Mouse (Mus musculus): Measurements from ENCODE around the gene Wdr13. TPM values are rescaled to one million over a fixed set of nuclear protein-coding genes. Genes with fewer than 3 reads are reported as not detected.
"Not testable (repeated sequence)": the region's sequence is repeated elsewhere in the genome, so short reads cannot be mapped to it uniquely, and the experiment has no call there.

Wdr13 gene
- polyA plus RNA-seq, 1 experiment, result 131 TPM

DNA sequence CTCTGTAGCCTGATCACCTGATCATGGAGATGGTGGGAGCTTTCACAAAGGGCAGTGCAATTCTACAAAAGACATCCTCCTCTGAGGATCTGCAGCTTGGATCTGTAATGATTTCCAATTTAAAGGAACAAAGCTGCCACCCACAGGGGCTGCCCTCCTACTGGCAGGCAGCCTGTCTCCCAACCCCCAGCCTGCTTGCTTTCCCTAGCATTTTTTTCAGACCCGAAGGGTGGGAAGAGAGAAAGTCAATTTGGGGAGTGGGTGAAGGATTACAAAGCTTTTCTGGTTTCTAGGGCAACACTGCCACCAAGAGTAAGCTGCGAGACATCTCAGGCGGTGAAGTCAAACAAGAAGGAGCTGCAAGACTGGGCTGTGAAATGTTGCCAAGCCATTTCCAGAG is 31.7 kb downstream of the Wdr13 start:
- peak; percentile 7; the same call in 1 of the 2 replicates for TF ChIP-seq CTCF (IDR thresholded peaks at IDR 0.05; ENCODE audit: borderline replicate concordance, insufficient read depth, low read depth, low read length)
- no peak for TF ChIP-seq POLR2A (IDR thresholded peaks at IDR 0.05; ENCODE audit: borderline replicate concordance, insufficient read depth, low read length)
- Histone ChIP-seq H3K4me3 (replicated peaks; ENCODE audit: insufficient read depth, low read depth, low read length) (no peak overlapping the region), H3K27me3 (ENCODE audit: control insufficient read depth, insufficient read depth, low read length) (no peaks in the 10 kb centered on the region), H3K27ac (ENCODE audit: insufficient read depth, low read length) (no peak overlapping the region), H3K4me1 (ENCODE audit: control insufficient read depth, insufficient read depth, low read length) (no peaks in the 10 kb centered on the region)
- 24% methylated on average over 3 of the region's 3 CpGs for WGBS
- DNase-seq, result no peak

GRCm38 (mm10) chrX:8099435-8099834 is 33.3 kb downstream of the Wdr13 start:
- H3K4me3 ChIP-seq (replicated peaks; ENCODE audit: insufficient read depth, low read depth, low read length), result no peak overlapping the region
- no peak overlapping the region for H3K27ac ChIP-seq (ENCODE audit: insufficient read depth, low read length)
- no peaks in the 10 kb centered on the region for H3K4me1 ChIP-seq (ENCODE audit: control insufficient read depth, insufficient read depth, low read length)
- 59% methylated on average over 4 of the region's 4 CpGs for WGBS
- no peak for DNase-seq
- H3K27me3 ChIP-seq (ENCODE audit: control insufficient read depth, insufficient read depth, low read length), result no peaks in the 10 kb centered on the region; the same call in 1 of the 2 replicates
- TF ChIP-seq POLR2A (IDR thresholded peaks at IDR 0.05; ENCODE audit: borderline replicate concordance, insufficient read depth, low read length), result no peak
- TF ChIP-seq CTCF (IDR thresholded peaks at IDR 0.05; ENCODE audit: borderline replicate concordance, insufficient read depth, low read depth, low read length), result no peak

GRCm38 (mm10) chrX:8096787-8097242 is 35.9 kb downstream of the Wdr13 start:
- Histone ChIP-seq H3K27ac (ENCODE audit: insufficient read depth, low read length) (peak overlapping the region; percentile 81), H3K4me1 (ENCODE audit: control insufficient read depth, insufficient read depth, low read length) (no peaks in the 10 kb centered on the region), H3K4me3 (replicated peaks; ENCODE audit: insufficient read depth, low read depth, low read length) (peak overlapping the region; percentile 43), H3K27me3 (ENCODE audit: control insufficient read depth, insufficient read depth, low read length) (no peaks in the 10 kb centered on the region; the same call in 1 of the 2 replicates)
- DNase-seq, result peak; percentile 97 to 98
- WGBS, result 7% methylated on average over 19 of the region's 19 CpGs
- TF ChIP-seq POLR2A (IDR thresholded peaks at IDR 0.05; ENCODE audit: borderline replicate concordance, insufficient read depth, low read length) (peak; percentile 14; the same call in 1 of the 2 replicates), CTCF (IDR thresholded peaks at IDR 0.05; ENCODE audit: borderline replicate concordance, insufficient read depth, low read depth, low read length) (no peak)

DNA sequence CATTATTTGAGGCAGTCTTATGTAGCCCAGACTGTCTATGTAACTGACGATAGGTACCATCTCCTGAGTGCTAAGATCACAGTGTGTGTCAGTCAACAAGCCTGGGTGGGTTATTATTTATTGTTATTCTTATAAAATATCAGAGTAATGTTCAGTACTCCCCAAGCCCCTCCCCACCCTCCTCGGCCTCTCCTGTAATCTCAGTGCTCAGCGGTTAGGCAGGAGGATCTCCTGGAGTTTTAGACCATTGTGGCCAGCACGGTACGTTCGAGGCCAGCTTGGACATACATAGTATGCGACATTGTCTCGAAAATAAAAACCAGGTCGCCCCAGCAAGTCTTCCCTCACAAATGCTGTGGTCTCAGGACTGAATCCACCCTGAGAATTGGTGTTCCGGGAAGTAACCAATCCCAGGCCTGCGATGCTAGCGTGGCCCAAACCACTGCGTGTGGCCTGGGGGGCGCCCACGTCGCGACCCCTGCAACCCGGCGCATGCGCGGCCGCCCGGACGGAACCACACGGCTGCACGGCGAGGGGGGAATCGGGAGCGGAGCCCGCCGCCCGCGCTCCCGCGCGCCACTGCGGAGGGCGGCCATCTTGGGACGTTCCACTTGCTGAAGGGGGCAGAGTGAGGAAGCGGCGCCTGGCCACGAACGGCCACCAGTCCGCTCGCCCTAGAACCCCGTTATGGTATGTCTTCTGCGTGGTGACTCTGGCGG is 36.5 kb downstream of the Wdr13 start:
- DNase-seq, result peak; percentile 84 to 95
- H3K4me1 ChIP-seq (ENCODE audit: control insufficient read depth, insufficient read depth, low read length); H3K27me3 ChIP-seq (ENCODE audit: control insufficient read depth, insufficient read depth, low read length): not testable (repeated sequence)
- Histone ChIP-seq H3K27ac (ENCODE audit: insufficient read depth, low read length) (peak overlapping the region; percentile 81), H3K4me3 (replicated peaks; ENCODE audit: insufficient read depth, low read depth, low read length) (peak overlapping the region; percentile 64)
- 0% methylated on average over 3 of the region's 48 CpGs for WGBS

DNA sequence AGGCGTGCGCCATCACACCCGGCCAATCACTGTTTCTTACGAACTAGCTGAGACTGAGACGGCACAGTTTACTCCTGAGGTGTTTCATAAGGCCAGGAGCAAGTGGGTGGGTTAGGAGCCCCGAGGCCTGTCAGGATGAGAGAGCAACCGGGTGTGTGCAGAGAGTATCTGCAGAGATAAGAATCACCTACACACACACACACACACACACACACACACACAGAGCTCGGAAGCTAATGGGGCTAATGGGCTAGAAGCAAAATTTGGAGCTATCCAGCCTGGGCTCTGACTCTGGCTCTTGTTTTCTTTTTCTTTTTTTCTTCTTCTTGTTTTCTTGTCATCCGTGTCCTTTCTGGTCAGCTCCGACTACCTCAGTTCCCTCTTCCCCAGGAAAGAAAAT is 37.1 kb downstream of the Wdr13 start:
- no peak for TF ChIP-seq POLR2A (IDR thresholded peaks at IDR 0.05; ENCODE audit: borderline replicate concordance, insufficient read depth, low read length)
- no peak for TF ChIP-seq CTCF (IDR thresholded peaks at IDR 0.05; ENCODE audit: borderline replicate concordance, insufficient read depth, low read depth, low read length)
- peak overlapping the region; percentile 56; the same call in 1 of the 2 replicates for H3K27ac ChIP-seq (ENCODE audit: insufficient read depth, low read length)
- 65% methylated on average over 10 of the region's 10 CpGs for WGBS
- no peaks in the 10 kb centered on the region for H3K4me1 ChIP-seq (ENCODE audit: control insufficient read depth, insufficient read depth, low read length)
- peak; percentile 14 for DNase-seq
- no peak overlapping the region for H3K4me3 ChIP-seq (replicated peaks; ENCODE audit: insufficient read depth, low read depth, low read length)
- H3K27me3 ChIP-seq (ENCODE audit: control insufficient read depth, insufficient read depth, low read length), result no peaks in the 10 kb centered on the region; the same call in 1 of the 2 replicates

GRCm38 (mm10) chrX:8090954-8091347 is 41.7 kb downstream of the Wdr13 start:
- H3K27me3 ChIP-seq (ENCODE audit: control insufficient read depth, insufficient read depth, low read length); H3K4me3 ChIP-seq (replicated peaks; ENCODE audit: insufficient read depth, low read depth, low read length); H3K27ac ChIP-seq (ENCODE audit: insufficient read depth, low read length); H3K4me1 ChIP-seq (ENCODE audit: control insufficient read depth, insufficient read depth, low read length); DNase-seq: not testable (repeated sequence)
- 74% methylated on average over 5 of the region's 5 CpGs for WGBS

GRCm38 (mm10) chrX:8090346-8090953 is 42.2 kb downstream of the Wdr13 start, which contains the start of gene Was:
Gene Was, minus strand, starts transcription at chrX:8090498.
- H3K4me3 ChIP-seq (replicated peaks; ENCODE audit: insufficient read depth, low read depth, low read length), result no peak within 1 kb of the TSS
- no peak within 1 kb of the TSS for H3K27ac ChIP-seq (ENCODE audit: insufficient read depth, low read length)
- TF ChIP-seq CTCF (IDR thresholded peaks at IDR 0.05; ENCODE audit: borderline replicate concordance, insufficient read depth, low read depth, low read length) (no peak), POLR2A (IDR thresholded peaks at IDR 0.05; ENCODE audit: borderline replicate concordance, insufficient read depth, low read length) (no peak)
- 84% methylated on average over 14 of the region's 14 CpGs for WGBS
- no peak for DNase-seq
- H3K27me3 ChIP-seq (ENCODE audit: control insufficient read depth, insufficient read depth, low read length), result no peaks in the 10 kb centered on the region
- H3K4me1 ChIP-seq (ENCODE audit: control insufficient read depth, insufficient read depth, low read length), result no peaks in the 10 kb centered on the region

- Histone ChIP-seq H3K4me1 (ENCODE audit: control insufficient read depth, insufficient read depth, low read length) (no peaks in the 10 kb centered on the region), H3K27ac (ENCODE audit: insufficient read depth, low read length) (no peak overlapping the region), H3K27me3 (ENCODE audit: control insufficient read depth, insufficient read depth, low read length) (no peaks in the 10 kb centered on the region), H3K4me3 (replicated peaks; ENCODE audit: insufficient read depth, low read depth, low read length) (no peak overlapping the region)
- TF ChIP-seq POLR2A (IDR thresholded peaks at IDR 0.05; ENCODE audit: borderline replicate concordance, insufficient read depth, low read length), result no peak
- no peak for TF ChIP-seq CTCF (IDR thresholded peaks at IDR 0.05; ENCODE audit: borderline replicate concordance, insufficient read depth, low read depth, low read length)
- no peak for DNase-seq
- WGBS, result 83% methylated on average over 3 of the region's 3 CpGs
Observed at GRCm38 (mm10) chrX:8089746-8090145, 42.9 kb downstream of the Wdr13 start.

Measured in cerebellum, adult 2 months (tissue).